Comparison of ENCODE assay signal across 20 mouse cellular contexts in genomic region chr12:10686747-10687146, GRCm38 (mm10).
DNase-seq lines count a peak whose midpoint lies in the region; ATAC-seq and TF ChIP-seq lines count a peak whose summit lies in the region.
"Had no signal": no experiment of that assay in that cellular context is flagged by ENCODE, and none has a peak within 500 bp of the region (broad histone marks: within the 10 kb centered on the region; RNA-seq: fewer than 3 reads in every experiment).

No protein-coding gene starts in this region.

- no peaks in the 10 kb centered on the region for H3K9me3 ChIP-seq in forebrain, embryonic 12.5 days
- no peaks in the 10 kb centered on the region for H3K9me3 ChIP-seq in forebrain, embryonic 11.5 days (ENCODE audit: control insufficient read depth, low read length)
- H3K9me3 ChIP-seq in hindbrain, embryonic 14.5 days (ENCODE audit: control insufficient read depth, low read length), result no peaks in the 10 kb centered on the region
- no peaks in the 10 kb centered on the region for H3K9me3 ChIP-seq in hindbrain, embryonic 11.5 days (ENCODE audit: control insufficient read depth, low read length)
- no peaks in the 10 kb centered on the region for H3K9me3 ChIP-seq in forebrain, postnatal 0 days (ENCODE audit: low read length)
- H3K9me3 ChIP-seq in embryonic facial prominence, embryonic 10.5 days, result no peaks in the 10 kb centered on the region
- H3K9me3 ChIP-seq: embryonic facial prominence, embryonic 13.5 days; heart, embryonic 10.5 days had no signal

- no peak overlapping the region for H3K9ac ChIP-seq in forebrain, embryonic 12.5 days
- H3K9ac ChIP-seq in forebrain, embryonic 11.5 days (ENCODE audit: low read length), result no peak overlapping the region
- no peak overlapping the region for H3K9ac ChIP-seq in hindbrain, embryonic 14.5 days
- H3K9ac ChIP-seq in hindbrain, embryonic 11.5 days (ENCODE audit: low read depth, low read length), result no peak overlapping the region
- H3K9ac ChIP-seq in forebrain, postnatal 0 days, result no peak overlapping the region
- H3K9ac ChIP-seq: embryonic facial prominence, embryonic 13.5 days had no signal

- 63% methylated on average over 4 of the region's 4 CpGs for WGBS in forebrain, embryonic 12.5 days
- 81% methylated on average over 4 of the region's 4 CpGs for WGBS in forebrain, embryonic 11.5 days
- 67% methylated on average over 4 of the region's 4 CpGs for WGBS in hindbrain, embryonic 14.5 days
- WGBS in hindbrain, embryonic 11.5 days, result 85% methylated on average over 4 of the region's 4 CpGs
- WGBS in forebrain, postnatal 0 days, result 34% methylated on average over 4 of the region's 4 CpGs
- WGBS in embryonic facial prominence, embryonic 10.5 days, result 86% methylated on average over 4 of the region's 4 CpGs

- H3K27ac ChIP-seq in forebrain, embryonic 12.5 days, result no peak overlapping the region
- H3K27ac ChIP-seq in forebrain, embryonic 11.5 days (ENCODE audit: low read depth, low read length), result no peak overlapping the region
- H3K27ac ChIP-seq in hindbrain, embryonic 14.5 days, result no peak overlapping the region
- no peak overlapping the region for H3K27ac ChIP-seq in hindbrain, embryonic 11.5 days (ENCODE audit: low read depth, low read length)
- no peak overlapping the region for H3K27ac ChIP-seq in forebrain, postnatal 0 days (ENCODE audit: low read depth, low read length)
- H3K27ac ChIP-seq in embryonic facial prominence, embryonic 10.5 days (replicated peaks), result no peak overlapping the region
- H3K27ac ChIP-seq: embryonic facial prominence, embryonic 13.5 days; heart, embryonic 10.5 days had no signal

- H3K4me2 ChIP-seq in forebrain, embryonic 12.5 days, result no peak overlapping the region
- H3K4me2 ChIP-seq in forebrain, embryonic 11.5 days (ENCODE audit: low read depth, low read length, severe bottlenecking), result no peak overlapping the region
- H3K4me2 ChIP-seq in hindbrain, embryonic 14.5 days (replicated peaks), result no peak overlapping the region
- H3K4me2 ChIP-seq in hindbrain, embryonic 11.5 days (replicated peaks; ENCODE audit: low read depth, low read length), result no peak overlapping the region
- H3K4me2 ChIP-seq in forebrain, postnatal 0 days (ENCODE audit: low read depth), result no peak overlapping the region
- H3K4me2 ChIP-seq: embryonic facial prominence, embryonic 13.5 days had no signal

- TF ChIP-seq CTCF in brain, embryonic 14.5 days (IDR thresholded peaks at IDR 0.05; ENCODE audit: borderline replicate concordance, extremely low read depth, insufficient read depth, insufficient read length), result no peak
- TF ChIP-seq CTCF in forebrain, postnatal 0 days (IDR thresholded peaks at IDR 0.05; ENCODE audit: low read depth), result no peak

- DNase-seq in forebrain, embryonic 11.5 days (ENCODE audit: low spot score), result no peak
- DNase-seq in hindbrain, embryonic 14.5 days (ENCODE audit: low spot score), result no peak
- DNase-seq in hindbrain, embryonic 11.5 days (ENCODE audit: low spot score), result no peak
- DNase-seq in brain, embryonic 14.5 days (ENCODE audit: low read depth), result peak; percentile 57
- DNase-seq in forebrain, postnatal 0 days, result no peak
- no peak for DNase-seq in left cerebral cortex, adult 9 months (ENCODE audit: low spot score in 2 of 2)
- no peak for DNase-seq in embryonic facial prominence, embryonic 10.5 days (ENCODE audit: low spot score)
- DNase-seq: adrenal gland, postnatal 10 days; cerebellum, adult 11-12 months; cerebellum, adult 9-10 months; cerebellum, postnatal 25 days; gastrocnemius, postnatal 10 days; heart, adult 18-20 months; heart, postnatal 10 days; heart, postnatal 4 days had no signal

- H3K4me3 ChIP-seq in forebrain, embryonic 12.5 days (replicated peaks), result no peak overlapping the region
- no peak overlapping the region for H3K4me3 ChIP-seq in forebrain, embryonic 11.5 days (ENCODE audit: low read depth, low read length)
- H3K4me3 ChIP-seq in hindbrain, embryonic 14.5 days (replicated peaks; ENCODE audit: low read length), result no peak overlapping the region
- no peak overlapping the region for H3K4me3 ChIP-seq in hindbrain, embryonic 11.5 days (ENCODE audit: low read depth, low read length)
- no peak overlapping the region for H3K4me3 ChIP-seq in forebrain, postnatal 0 days (ENCODE audit: low read depth, low read length)
- no peak overlapping the region for H3K4me3 ChIP-seq in embryonic facial prominence, embryonic 10.5 days
- H3K4me3 ChIP-seq: embryonic facial prominence, embryonic 13.5 days; heart, embryonic 10.5 days had no signal

- H3K36me3 ChIP-seq in forebrain, embryonic 12.5 days (replicated peaks), result no peaks in the 10 kb centered on the region
- no peaks in the 10 kb centered on the region for H3K36me3 ChIP-seq in forebrain, embryonic 11.5 days (ENCODE audit: control insufficient read depth, insufficient read depth, low read length)
- H3K36me3 ChIP-seq in hindbrain, embryonic 14.5 days (replicated peaks; ENCODE audit: control insufficient read depth, insufficient read depth), result no peaks in the 10 kb centered on the region
- H3K36me3 ChIP-seq in hindbrain, embryonic 11.5 days (ENCODE audit: control insufficient read depth, insufficient read depth, low read length), result no peaks in the 10 kb centered on the region
- no peaks in the 10 kb centered on the region for H3K36me3 ChIP-seq in forebrain, postnatal 0 days (ENCODE audit: insufficient read depth)
- H3K36me3 ChIP-seq in embryonic facial prominence, embryonic 10.5 days (replicated peaks), result no peaks in the 10 kb centered on the region
- H3K36me3 ChIP-seq: embryonic facial prominence, embryonic 13.5 days; heart, embryonic 10.5 days had no signal

- no peak for TF ChIP-seq POLR2A in brain, embryonic 14.5 days (IDR thresholded peaks at IDR 0.05; ENCODE audit: borderline replicate concordance, extremely low read depth, insufficient read depth, insufficient read length, poor library complexity, severe bottlenecking)

- no peaks in the 10 kb centered on the region for H3K4me1 ChIP-seq in forebrain, embryonic 12.5 days
- H3K4me1 ChIP-seq in forebrain, embryonic 11.5 days (replicated peaks; ENCODE audit: control insufficient read depth, insufficient read depth, low read length), result no peaks in the 10 kb centered on the region
- no peaks in the 10 kb centered on the region for H3K4me1 ChIP-seq in hindbrain, embryonic 14.5 days (replicated peaks; ENCODE audit: control insufficient read depth, insufficient read depth, low read length)
- no peaks in the 10 kb centered on the region for H3K4me1 ChIP-seq in hindbrain, embryonic 11.5 days (replicated peaks; ENCODE audit: control insufficient read depth, insufficient read depth, low read length)
- H3K4me1 ChIP-seq in forebrain, postnatal 0 days (ENCODE audit: insufficient read depth), result no peaks in the 10 kb centered on the region
- no peaks in the 10 kb centered on the region for H3K4me1 ChIP-seq in embryonic facial prominence, embryonic 10.5 days
- H3K4me1 ChIP-seq: embryonic facial prominence, embryonic 13.5 days; heart, embryonic 10.5 days had no signal

- peak; percentile 44; the same call in 1 of the 2 replicates for ATAC-seq in forebrain, embryonic 12.5 days (ENCODE audit: low FRiP score)
- no peak; the same call in 1 of the 2 replicates for ATAC-seq in forebrain, embryonic 11.5 days (replicated peaks; ENCODE audit: low FRiP score)
- 0 out of 2 replicates have a peak, but pooled peaks have one; percentile 69 for ATAC-seq in hindbrain, embryonic 14.5 days (ENCODE audit: low FRiP score)
- ATAC-seq in hindbrain, embryonic 11.5 days (ENCODE audit: low FRiP score), result no peak
- peak; percentile 32; the same call in 1 of the 2 replicates for ATAC-seq in forebrain, postnatal 0 days
- ATAC-seq: inflammation-experienced regulatory T-cells, adult 6 months; intestine, postnatal 0 days had no signal

- no peaks in the 10 kb centered on the region for H3K27me3 ChIP-seq in forebrain, embryonic 12.5 days
- no peaks in the 10 kb centered on the region for H3K27me3 ChIP-seq in forebrain, embryonic 11.5 days (ENCODE audit: control insufficient read depth, insufficient read depth, low read length)
- H3K27me3 ChIP-seq in hindbrain, embryonic 14.5 days (ENCODE audit: control insufficient read depth, insufficient read depth, low read length), result no peaks in the 10 kb centered on the region
- H3K27me3 ChIP-seq in hindbrain, embryonic 11.5 days (ENCODE audit: control insufficient read depth, insufficient read depth, low read length), result no peaks in the 10 kb centered on the region
- H3K27me3 ChIP-seq in forebrain, postnatal 0 days (ENCODE audit: insufficient read depth, low read length), result no peaks in the 10 kb centered on the region
- H3K27me3 ChIP-seq in embryonic facial prominence, embryonic 10.5 days (replicated peaks; ENCODE audit: low read depth, poor library complexity, severe bottlenecking), result no peaks in the 10 kb centered on the region
- H3K27me3 ChIP-seq: embryonic facial prominence, embryonic 13.5 days had no signal

Comparison
In these comparisons a context has a peak if more than half of its experiments do, and no peak if none do; other contexts are left out.
1. ATAC-seq: peak in forebrain, embryonic 12.5 days (single experiment), hindbrain, embryonic 14.5 days (single experiment) and forebrain, postnatal 0 days (single experiment); none in forebrain, embryonic 11.5 days (single experiment) and hindbrain, embryonic 11.5 days (single experiment).